Mouse (Mus musculus): ENCODE measurements around the gene Tmco3.

- no peak for TF ChIP-seq CTCF (IDR thresholded peaks at IDR 0.05)
- no peak for TF ChIP-seq POLR2A (IDR thresholded peaks at IDR 0.05; ENCODE audit: insufficient read depth, low read depth, low read length)
Measured at GRCm38 (mm10) chr8:13360213-13360612, 72.2 kb downstream of the Tmco3 start.

Measured in heart, adult 2 months (tissue).